Mouse (Mus musculus) embryo, embryonic 11 days (tissue): Measurements from ENCODE around the gene Tlx3.

Experiments used
- DNase-seq: peaks from one replicate; pipeline ENCODE4 v3.0.0-alpha.2; 2015

The Tlx3 gene

DNA sequence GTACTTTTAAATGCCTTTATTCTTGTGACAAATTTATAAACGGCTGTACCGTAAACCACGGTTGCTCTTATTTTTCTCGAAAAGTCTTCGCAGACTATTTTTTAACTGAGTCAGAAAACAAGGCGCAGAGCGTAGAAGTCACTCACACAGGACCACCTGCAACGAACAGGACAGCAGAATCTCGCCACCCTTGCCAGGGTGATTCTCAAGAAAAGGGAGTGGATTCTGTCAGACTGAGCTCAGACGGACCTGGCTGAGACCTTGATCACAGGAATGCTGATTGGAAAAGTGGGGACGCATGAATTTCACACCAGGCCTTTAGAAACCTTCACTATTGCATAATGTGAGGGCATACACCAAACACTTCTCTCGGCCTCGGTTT is 6.3 kb downstream of the Tlx3 start:
- DNase-seq = peak; percentile 13

DNA sequence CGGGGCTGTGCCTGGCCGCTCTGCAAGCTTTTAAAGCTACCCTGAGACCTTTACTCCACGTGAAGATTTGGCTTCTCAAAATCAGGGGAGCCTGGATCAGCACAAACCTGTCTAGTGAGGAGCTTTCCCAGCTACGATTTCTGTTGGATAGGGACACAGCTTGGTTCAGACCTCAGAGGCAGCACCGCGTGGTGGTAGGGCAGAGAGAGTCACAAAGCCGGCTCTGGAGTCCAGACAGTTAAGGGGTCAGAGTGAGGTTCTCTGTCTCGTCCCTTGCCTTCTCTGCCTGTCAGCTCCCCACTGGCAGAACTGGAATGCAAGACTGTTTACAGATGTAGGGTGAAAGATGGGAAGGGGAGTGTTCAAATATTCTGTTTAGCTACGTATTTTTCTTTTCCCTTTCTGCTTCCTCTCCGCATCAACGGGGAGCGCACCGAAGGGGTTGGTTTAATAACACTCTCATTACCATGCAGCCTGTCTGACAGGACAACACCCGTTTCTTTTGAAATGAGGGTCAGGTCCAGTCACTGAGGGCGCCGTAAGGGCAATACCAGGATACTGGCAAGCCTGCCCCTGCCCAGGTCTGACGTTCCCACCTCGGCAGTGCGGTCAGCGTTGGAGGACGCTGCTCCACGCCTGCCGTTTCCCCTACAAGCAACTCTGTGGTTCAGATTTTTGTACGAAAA is 6.8 kb downstream of the Tlx3 start:
- DNase-seq = peak; percentile 53

DNA sequence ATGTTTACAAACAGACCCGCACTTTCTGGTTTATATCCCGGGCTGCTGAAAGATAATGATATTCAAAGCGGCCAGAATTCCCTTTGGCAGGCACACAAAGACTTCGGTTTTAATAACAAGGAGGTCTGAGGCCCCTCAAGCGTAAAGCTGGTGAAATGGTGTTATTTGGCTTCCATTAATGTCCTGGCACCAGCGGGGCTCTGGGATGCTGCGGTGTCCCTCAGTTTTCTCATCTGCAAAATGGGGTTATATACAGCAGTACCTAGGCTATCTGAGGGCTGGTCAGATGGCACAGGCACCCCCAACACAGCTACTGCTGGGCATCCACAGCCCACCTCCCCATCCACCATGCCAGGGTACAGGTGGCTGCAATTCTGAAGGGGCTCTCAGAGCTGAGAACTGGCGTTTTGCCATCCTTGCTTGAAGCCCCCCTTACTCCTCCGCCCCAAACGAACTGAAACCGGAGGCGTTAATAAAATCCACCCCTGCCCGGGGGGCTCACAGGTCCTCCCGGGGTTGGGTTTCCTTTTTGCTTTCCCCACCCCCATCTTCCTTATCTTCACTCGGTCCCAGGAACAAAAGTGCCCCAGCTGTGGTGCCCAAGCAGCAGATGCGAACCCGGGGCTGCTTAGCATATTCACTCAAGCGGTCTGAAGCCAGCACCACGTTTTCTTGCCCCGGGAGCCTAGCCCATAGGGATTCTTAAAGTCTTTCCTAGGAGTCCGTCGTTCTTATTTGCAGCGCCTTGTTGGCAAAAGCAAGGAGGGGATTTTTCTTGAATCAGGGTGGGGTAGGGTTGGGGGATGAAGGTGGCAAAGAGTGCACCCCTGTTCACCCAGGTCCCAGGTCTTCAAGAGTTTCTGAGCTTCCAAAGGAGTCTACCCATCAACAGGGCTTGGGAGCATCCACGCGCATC is 7.6 kb downstream of the Tlx3 start:
- peak; percentile 43 for DNase-seq

- peak; percentile 22 for DNase-seq
Observed at GRCm38 (mm10) chr11:33195061-33195460, 8.3 kb downstream of the Tlx3 start.

DNA sequence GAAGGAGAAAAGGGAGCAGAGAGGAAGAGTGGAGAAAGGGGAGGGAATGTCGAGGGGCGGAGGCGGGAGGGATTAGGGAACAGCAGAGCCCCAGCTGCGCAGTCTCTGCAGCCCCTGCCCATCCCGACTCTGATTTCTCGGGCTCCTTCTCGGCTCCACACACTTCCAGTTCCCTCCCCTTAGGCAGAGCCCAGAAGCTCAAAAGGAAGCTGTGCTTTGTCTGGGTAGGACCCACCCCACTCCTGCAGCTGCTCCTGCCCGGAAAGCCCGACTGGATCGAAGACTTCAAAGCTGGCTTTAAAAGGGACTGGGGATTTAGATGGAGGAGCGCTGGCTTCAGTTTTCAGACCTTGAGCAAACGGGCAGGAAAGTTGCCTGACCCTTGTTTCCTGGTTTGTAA is 9.7 kb downstream of the Tlx3 start:
- DNase-seq = peak; percentile 68

DNA sequence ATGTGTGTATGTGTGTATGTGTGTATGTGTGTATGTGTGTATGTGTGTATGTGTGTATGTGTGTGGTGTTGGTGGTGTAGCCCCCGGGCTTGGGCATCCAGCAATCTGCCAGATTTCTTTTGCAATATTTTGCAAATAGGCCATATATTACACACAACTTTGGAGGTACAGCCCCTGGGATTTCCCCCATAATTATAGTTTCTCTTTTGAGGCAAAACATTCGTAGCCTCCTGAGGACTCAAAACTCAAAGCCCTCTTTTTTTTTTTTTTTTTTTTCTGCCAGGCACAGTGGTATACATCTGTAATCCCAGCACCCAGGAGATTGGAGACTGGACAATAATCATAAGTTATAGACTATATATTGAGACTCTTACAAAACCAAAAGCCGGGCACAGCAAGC is 21.6 kb downstream of the Tlx3 start:
- DNase-seq = no peak

- peak; percentile 68 for DNase-seq
Observed at GRCm38 (mm10) chr11:33180701-33181116, 22.7 kb downstream of the Tlx3 start.

GRCm38 (mm10) chr11:33179802-33180201 is 23.6 kb downstream of the Tlx3 start:
- no peak for DNase-seq

DNA sequence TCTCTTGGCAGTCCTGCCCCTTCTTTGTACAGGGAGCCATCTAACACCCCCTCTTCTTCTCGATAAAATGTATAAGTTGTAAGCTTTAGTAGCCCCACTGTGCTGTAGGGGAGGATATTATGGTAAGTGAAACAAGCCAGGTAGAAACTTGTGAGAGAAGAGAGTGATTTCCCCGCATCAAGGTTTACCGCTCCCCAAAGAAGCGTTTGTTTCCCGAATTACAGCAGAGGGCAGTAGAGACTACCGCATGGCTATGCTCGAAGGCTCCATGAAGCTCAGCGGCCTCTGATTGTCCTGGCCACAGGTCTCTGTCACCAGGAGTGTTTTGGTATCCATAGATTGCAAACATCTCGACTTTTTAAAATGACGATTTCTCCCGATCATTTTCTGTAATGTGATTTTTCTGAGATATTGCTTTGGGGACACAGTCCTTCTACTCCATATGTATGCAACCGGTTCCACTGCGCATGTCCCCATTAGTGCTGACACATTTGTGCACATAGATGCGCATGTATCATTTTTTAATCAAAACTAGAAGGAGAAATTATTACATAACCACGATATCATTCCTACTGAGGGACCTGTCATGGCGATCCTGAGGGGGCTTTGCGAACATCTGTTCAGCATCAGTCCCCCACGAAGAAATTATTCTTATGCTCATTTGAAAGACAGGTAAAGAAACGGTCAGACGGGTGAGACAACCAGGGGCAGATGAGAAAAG is 26.7 kb downstream of the Tlx3 start:
- peak; percentile 86 for DNase-seq

DNA sequence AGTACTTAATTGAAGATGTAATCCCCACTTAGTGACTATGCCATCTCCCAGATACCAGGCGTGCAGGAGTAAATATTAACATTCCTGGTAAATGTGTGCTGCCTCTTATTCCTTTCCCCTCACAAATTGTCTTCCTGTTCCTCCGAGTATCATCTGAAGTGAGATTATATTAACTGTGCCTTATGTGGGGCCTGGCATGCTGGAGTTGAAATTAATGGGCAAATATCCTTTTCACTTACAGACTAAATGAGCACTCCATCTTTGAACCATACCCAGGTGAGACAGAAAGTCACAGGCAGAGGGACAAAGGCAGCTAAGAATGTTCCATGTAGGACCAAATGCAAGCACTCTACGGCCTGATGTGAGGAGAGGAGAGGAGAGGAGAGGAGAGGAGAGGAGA is 27.6 kb downstream of the Tlx3 start:
- DNase-seq = no peak

- DNase-seq = peak; percentile 67
Observed at GRCm38 (mm10) chr11:33170489-33170888, 32.9 kb downstream of the Tlx3 start.

- DNase-seq = peak; percentile 100
Observed at GRCm38 (mm10) chr11:33162998-33163506, 40.3 kb downstream of the Tlx3 start, which contains the start of gene Npm1. TSS of gene Npm1 (minus strand) at chr11:33163206.

GRCm38 (mm10) chr11:33162211-33162997 is 41.0 kb downstream of the Tlx3 start:
- DNase-seq = peak; percentile 87

GRCm38 (mm10) chr11:33159741-33160140 is 43.6 kb downstream of the Tlx3 start:
- DNase-seq = no peak

GRCm38 (mm10) chr11:33157453-33158196 is 45.8 kb downstream of the Tlx3 start:
- DNase-seq = no peak

DNA sequence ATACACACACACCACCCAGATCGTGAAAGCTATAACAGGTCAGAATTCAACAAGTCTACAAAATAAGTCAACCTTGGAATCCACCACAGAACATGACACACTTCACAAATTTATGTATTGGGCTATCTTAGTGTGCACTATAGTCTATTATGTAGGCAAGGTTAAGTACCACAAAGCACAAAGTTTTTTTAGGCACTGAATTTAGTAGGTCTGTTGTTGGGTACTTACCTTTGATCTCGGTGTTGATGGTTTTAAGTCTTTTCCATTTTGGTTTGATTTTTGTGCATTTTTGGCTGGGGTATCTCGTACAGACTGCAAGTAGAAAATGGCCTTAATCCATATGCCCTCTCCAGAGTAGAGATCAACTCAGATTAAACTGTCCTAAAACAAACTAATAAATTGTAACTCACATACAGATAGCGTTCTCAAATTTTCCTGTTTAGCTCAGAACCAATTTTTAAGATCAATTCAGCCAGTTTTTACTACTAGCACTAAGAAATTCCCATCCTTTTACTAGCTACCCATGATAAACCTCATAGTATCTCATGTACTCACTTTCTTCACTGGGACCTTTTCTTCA is 46.9 kb downstream of the Tlx3 start:
- DNase-seq = no peak

DNA sequence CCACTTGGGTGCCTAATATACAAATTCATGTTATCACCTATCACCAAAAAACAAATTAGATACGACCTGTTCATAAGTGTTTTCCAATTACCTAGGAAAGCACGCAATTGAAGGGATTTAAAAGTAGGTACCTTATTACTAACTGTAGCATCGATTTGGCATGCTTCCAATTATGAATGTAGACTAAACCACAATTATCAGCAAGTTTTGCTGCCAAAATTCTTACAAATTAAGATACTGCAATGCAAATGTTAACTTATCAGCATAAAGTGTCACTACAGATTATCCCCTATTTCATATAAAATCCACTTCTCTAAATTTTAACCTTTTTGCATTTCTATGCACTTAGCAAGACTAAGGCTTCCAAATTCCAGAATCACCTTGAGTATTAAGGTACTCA is 48.9 kb downstream of the Tlx3 start:
- no peak for DNase-seq

DNA sequence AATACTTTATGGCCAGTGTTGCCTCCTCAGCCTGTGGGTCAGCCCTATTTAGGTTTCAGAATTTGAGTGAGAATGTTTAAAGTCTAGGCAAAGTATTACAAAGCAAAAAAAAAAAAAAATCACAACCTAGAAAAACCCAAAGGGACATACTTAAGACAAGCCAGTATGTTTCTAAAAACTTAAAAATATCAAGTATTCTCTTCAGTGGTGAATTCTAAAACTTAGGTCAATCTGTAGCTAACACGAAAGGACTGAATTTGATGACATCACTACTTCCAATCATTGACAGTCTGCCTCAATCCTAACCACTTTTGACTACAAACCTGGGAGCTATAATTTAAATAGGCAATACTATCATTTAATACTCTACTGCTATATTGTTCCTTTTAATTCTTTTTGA is 50.4 kb downstream of the Tlx3 start:
- no peak for DNase-seq

GRCm38 (mm10) chr11:33151780-33152145 is 51.6 kb downstream of the Tlx3 start:
- no peak for DNase-seq

GRCm38 (mm10) chr11:33151128-33151779 is 52.1 kb downstream of the Tlx3 start:
- no peak for DNase-seq
